ENCODE assay signal across 12 mouse cellular contexts in the genomic region with DNA sequence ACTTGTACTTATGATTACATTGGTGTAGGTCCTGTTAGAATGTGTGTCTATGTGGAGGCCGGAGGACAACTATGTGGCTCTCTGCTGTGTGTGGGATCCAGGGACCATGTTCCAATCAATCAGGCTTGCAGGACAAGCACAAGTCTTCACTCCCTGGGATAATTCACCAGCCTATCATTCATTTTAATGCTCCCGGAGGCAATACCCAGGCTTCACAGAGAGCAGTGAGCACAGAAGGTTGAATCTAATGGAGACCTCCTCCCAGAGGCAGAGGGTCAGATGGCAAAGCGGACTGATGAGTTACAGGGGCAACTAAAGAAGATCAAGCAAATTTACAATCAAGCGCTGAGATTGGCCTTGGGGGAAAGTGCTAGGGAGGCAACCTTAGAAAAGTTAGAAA. TPM values are rescaled to one million over a fixed set of nuclear protein-coding genes. Genes with fewer than 3 reads are reported as not detected.
A peak's percentile ranks its signal among the peaks of the same experiment; 100 is the strongest.
DNase-seq lines count a peak whose midpoint lies in the region; ATAC-seq and TF ChIP-seq lines count a peak whose summit lies in the region.
"Had no signal": no experiment of that assay in that cellular context is flagged by ENCODE, and none has a peak within 500 bp of the region (broad histone marks: within the 10 kb centered on the region; RNA-seq: fewer than 3 reads in every experiment).

No protein-coding gene starts in this region.

- no peak for DNase-seq in heart, adult 9 months (ENCODE audit: low spot score in 2 of 2)
- DNase-seq in lung, embryonic 14.5 days, result no peak
- DNase-seq in lung, adult 18-20 months, result no peak
- DNase-seq in embryonic facial prominence, embryonic 14.5 days (ENCODE audit: low spot score), result no peak
- no peak for DNase-seq in cerebellum, adult 18-20 months
- no peak for DNase-seq in frontal cortex, postnatal 25 days (ENCODE audit: low spot score in 2 of 2)
- DNase-seq: adrenal gland, adult 8-10 months; cerebellum, adult 2 months had no signal

- TF ChIP-seq CTCF in lung, embryonic 14.5 days (IDR thresholded peaks at IDR 0.05; ENCODE audit: low read depth), result no peak

- peak overlapping the region; percentile 60 for H3K4me3 ChIP-seq in heart, embryonic 13.5 days
- peak overlapping the region; percentile 41 for H3K4me3 ChIP-seq in lung, embryonic 14.5 days (ENCODE audit: low read depth, low read length)
- H3K4me3 ChIP-seq in embryonic facial prominence, embryonic 14.5 days (ENCODE audit: low read depth, low read length), result no peak overlapping the region
- no peak overlapping the region for H3K4me3 ChIP-seq in limb, embryonic 15.5 days

- H3K4me2 ChIP-seq in heart, embryonic 13.5 days, result peak overlapping the region; percentile 73
- peak overlapping the region; percentile 66 for H3K4me2 ChIP-seq in lung, embryonic 14.5 days
- H3K4me2 ChIP-seq in embryonic facial prominence, embryonic 14.5 days (ENCODE audit: low read depth, low read length), result peak overlapping the region; percentile 28
- H3K4me2 ChIP-seq in limb, embryonic 15.5 days, result no peak overlapping the region

- WGBS in heart, embryonic 13.5 days, result 67% methylated on average over 4 of the region's 4 CpGs
- 65% methylated on average over 4 of the region's 4 CpGs for WGBS in lung, embryonic 14.5 days
- WGBS in embryonic facial prominence, embryonic 14.5 days, result 45% methylated on average over 4 of the region's 4 CpGs
- 54% methylated on average over 4 of the region's 4 CpGs for WGBS in limb, embryonic 15.5 days

- peak overlapping the region; percentile 81 for H3K9ac ChIP-seq in heart, embryonic 13.5 days
- H3K9ac ChIP-seq in lung, embryonic 14.5 days, result no peak overlapping the region
- H3K9ac ChIP-seq in embryonic facial prominence, embryonic 14.5 days (ENCODE audit: low read depth, low read length), result no peak overlapping the region
- no peak overlapping the region for H3K9ac ChIP-seq in limb, embryonic 15.5 days

- H3K4me1 ChIP-seq in heart, embryonic 13.5 days, result peaks cover 60% of the 10 kb centered on the region
- H3K4me1 ChIP-seq in lung, embryonic 14.5 days (ENCODE audit: insufficient read depth), result peaks cover 9% of the 10 kb centered on the region; the same call in 1 of the 2 replicates
- peaks cover 17% of the 10 kb centered on the region for H3K4me1 ChIP-seq in embryonic facial prominence, embryonic 14.5 days (ENCODE audit: control insufficient read depth, insufficient read depth, low read length)
- H3K4me1 ChIP-seq in limb, embryonic 15.5 days, result peaks cover 42% of the 10 kb centered on the region

- peak overlapping the region; percentile 83 for H3K27ac ChIP-seq in heart, embryonic 13.5 days (replicated peaks)
- H3K27ac ChIP-seq in lung, embryonic 14.5 days (ENCODE audit: low read depth), result peak overlapping the region; percentile 44
- H3K27ac ChIP-seq in embryonic facial prominence, embryonic 14.5 days (replicated peaks; ENCODE audit: low read depth, low read length), result peak overlapping the region; percentile 74; the same call in 1 of the 2 replicates
- peak overlapping the region; percentile 79 for H3K27ac ChIP-seq in limb, embryonic 15.5 days
- H3K27ac ChIP-seq: macrophage had no signal

- no peaks in the 10 kb centered on the region for H3K27me3 ChIP-seq in heart, embryonic 13.5 days (replicated peaks)
- H3K27me3 ChIP-seq in lung, embryonic 14.5 days (ENCODE audit: insufficient read depth, low read length), result no peaks in the 10 kb centered on the region
- H3K27me3 ChIP-seq in embryonic facial prominence, embryonic 14.5 days (replicated peaks; ENCODE audit: control insufficient read depth, insufficient read depth, low read length), result no peaks in the 10 kb centered on the region
- H3K27me3 ChIP-seq in limb, embryonic 15.5 days, result no peaks in the 10 kb centered on the region

- no peaks in the 10 kb centered on the region for H3K9me3 ChIP-seq in heart, embryonic 13.5 days
- no peaks in the 10 kb centered on the region for H3K9me3 ChIP-seq in lung, embryonic 14.5 days (ENCODE audit: low read depth, low read length)
- H3K9me3 ChIP-seq in embryonic facial prominence, embryonic 14.5 days (ENCODE audit: control insufficient read depth, low read length), result no peaks in the 10 kb centered on the region
- no peaks in the 10 kb centered on the region for H3K9me3 ChIP-seq in limb, embryonic 15.5 days

- peaks cover 13% of the 10 kb centered on the region; the same call in 1 of the 2 replicates for H3K36me3 ChIP-seq in heart, embryonic 13.5 days
- peaks cover 4% of the 10 kb centered on the region; the same call in 1 of the 2 replicates for H3K36me3 ChIP-seq in lung, embryonic 14.5 days (ENCODE audit: insufficient read depth)
- H3K36me3 ChIP-seq in embryonic facial prominence, embryonic 14.5 days (ENCODE audit: control insufficient read depth, insufficient read depth, low read length), result no peaks in the 10 kb centered on the region
- H3K36me3 ChIP-seq in limb, embryonic 15.5 days, result no peaks in the 10 kb centered on the region

- no peak for ATAC-seq in heart, embryonic 13.5 days (ENCODE audit: extremely low read depth, insufficient number of reproducible peaks, low FRiP score, low TSS enrichment)
- no peak for ATAC-seq in lung, embryonic 14.5 days (ENCODE audit: insufficient read depth)
- ATAC-seq in embryonic facial prominence, embryonic 14.5 days (ENCODE audit: low read depth), result no peak
- ATAC-seq in limb, embryonic 15.5 days (ENCODE audit: insufficient number of reproducible peaks, low FRiP score, low TSS enrichment, low read depth), result no peak
- ATAC-seq: inflammation-experienced regulatory T-cells, adult 6 months had no signal

RNA-seq across cellular contexts. Expression of gene Sh2d3c, which starts 8.7 kb away (rescaled TPM):
- polyA plus RNA-seq in heart, embryonic 13.5 days (2015; fragmentation: Nextera tagmentation; extraction: Ambion mirVana), result 33.0 and 34.1 TPM in 2 replicates
- 37.6 and 38.8 TPM in 2 replicates for polyA plus RNA-seq in lung, embryonic 14.5 days (2014; fragmentation: Nextera tagmentation; extraction: Ambion mirVana)
- polyA plus RNA-seq in embryonic facial prominence, embryonic 14.5 days (2014; fragmentation: Nextera tagmentation; extraction: Ambion mirVana), result 21.7 and 28.3 TPM in 2 replicates
- polyA plus RNA-seq in limb, embryonic 15.5 days (2015; fragmentation: Nextera tagmentation; extraction: Ambion mirVana), result 23.0 and 24.7 TPM in 2 replicates

RNA-seq across cellular contexts. Expression of gene 6330409D20Rik, which starts 11.3 kb away (rescaled TPM):
- polyA plus RNA-seq in heart, embryonic 13.5 days (2015; fragmentation: Nextera tagmentation; extraction: Ambion mirVana), result 0.18 and 0.28 TPM in 2 replicates
- polyA plus RNA-seq in lung, embryonic 14.5 days (2014; fragmentation: Nextera tagmentation; extraction: Ambion mirVana), result 0.20 TPM in 1 of 2 replicates, not detected in the other
- polyA plus RNA-seq in embryonic facial prominence, embryonic 14.5 days (2014; fragmentation: Nextera tagmentation; extraction: Ambion mirVana), result 0.33 and 0.45 TPM in 2 replicates
- polyA plus RNA-seq in limb, embryonic 15.5 days (2015; fragmentation: Nextera tagmentation; extraction: Ambion mirVana), result not detected in 2 replicates
- polyA plus RNA-seq: macrophage had no signal

RNA-seq across cellular contexts. Expression of gene Cdk9, which starts 16.7 kb away (rescaled TPM):
- 60.0 and 63.2 TPM in 2 replicates for polyA plus RNA-seq in heart, embryonic 13.5 days (2015; fragmentation: Nextera tagmentation; extraction: Ambion mirVana)
- 81.7 and 84.3 TPM in 2 replicates for polyA plus RNA-seq in lung, embryonic 14.5 days (2014; fragmentation: Nextera tagmentation; extraction: Ambion mirVana)
- polyA plus RNA-seq in embryonic facial prominence, embryonic 14.5 days (2014; fragmentation: Nextera tagmentation; extraction: Ambion mirVana), result 67.4 and 82.3 TPM in 2 replicates
- polyA plus RNA-seq in limb, embryonic 15.5 days (2015; fragmentation: Nextera tagmentation; extraction: Ambion mirVana), result 84.4 and 101 TPM in 2 replicates

RNA-seq across cellular contexts. Expression of gene Fpgs, which starts 25.6 kb away (rescaled TPM):
- 19.0 and 21.3 TPM in 2 replicates for polyA plus RNA-seq in heart, embryonic 13.5 days (2015; fragmentation: Nextera tagmentation; extraction: Ambion mirVana)
- 28.4 and 32.7 TPM in 2 replicates for polyA plus RNA-seq in lung, embryonic 14.5 days (2014; fragmentation: Nextera tagmentation; extraction: Ambion mirVana)
- 28.2 and 31.0 TPM in 2 replicates for polyA plus RNA-seq in embryonic facial prominence, embryonic 14.5 days (2014; fragmentation: Nextera tagmentation; extraction: Ambion mirVana)
- 33.5 and 34.8 TPM in 2 replicates for polyA plus RNA-seq in limb, embryonic 15.5 days (2015; fragmentation: Nextera tagmentation; extraction: Ambion mirVana)

RNA-seq across cellular contexts. Expression of gene Tor2a, which starts 27.5 kb away (rescaled TPM):
- polyA plus RNA-seq in heart, embryonic 13.5 days (2015; fragmentation: Nextera tagmentation; extraction: Ambion mirVana), result 37.0 and 40.0 TPM in 2 replicates
- polyA plus RNA-seq in lung, embryonic 14.5 days (2014; fragmentation: Nextera tagmentation; extraction: Ambion mirVana), result 66.2 and 71.0 TPM in 2 replicates
- polyA plus RNA-seq in embryonic facial prominence, embryonic 14.5 days (2014; fragmentation: Nextera tagmentation; extraction: Ambion mirVana), result 64.5 and 73.2 TPM in 2 replicates
- polyA plus RNA-seq in limb, embryonic 15.5 days (2015; fragmentation: Nextera tagmentation; extraction: Ambion mirVana), result 68.5 and 71.7 TPM in 2 replicates

Comparison
In these comparisons a context has a peak if more than half of its experiments do, and no peak if none do; other contexts are left out.
1. H3K4me3 ChIP-seq: peak in heart, embryonic 13.5 days (single experiment) and lung, embryonic 14.5 days (single experiment); none in embryonic facial prominence, embryonic 14.5 days (single experiment) and limb, embryonic 15.5 days (single experiment).
2. Peak in every context shown above with its lines, with median percentiles within 50 percentile points of each other: H3K27ac ChIP-seq.